Comparison of ENCODE assay signal across 22 mouse cellular contexts in the genomic region with DNA sequence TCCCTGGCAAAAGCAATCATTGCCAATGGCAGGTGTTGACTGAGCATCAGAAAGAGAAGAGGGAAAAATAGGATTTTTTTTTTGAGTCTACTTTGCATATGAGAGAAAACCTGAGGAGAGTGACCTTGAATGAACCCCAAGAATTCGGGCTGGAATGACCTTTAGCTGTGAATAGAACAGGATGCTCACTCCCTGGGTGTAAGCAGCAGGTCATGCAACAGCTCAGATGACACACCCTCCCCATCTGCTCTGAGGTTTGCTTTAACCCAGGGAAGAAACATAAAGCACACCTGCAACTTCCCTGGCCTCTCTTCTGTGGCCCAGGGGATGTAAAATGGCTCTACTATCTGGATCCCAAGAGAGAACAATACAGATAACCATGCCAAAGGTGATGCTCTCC.
"Had no signal": no experiment of that assay in that cellular context is flagged by ENCODE, and none has a peak within 500 bp of the region (broad histone marks: within the 10 kb centered on the region; RNA-seq: fewer than 3 reads in every experiment).

No protein-coding gene starts in this region.

- ATAC-seq: intestine, postnatal 0 days; liver, postnatal 0 days; lung, postnatal 0 days had no signal

- H3K27ac ChIP-seq: kidney, postnatal 0 days; limb, embryonic 12.5 days; limb, embryonic 15.5 days; liver, embryonic 14.5 days; macrophage; midbrain, embryonic 10.5 days; stomach, postnatal 0 days had no signal

- H3K4me3 ChIP-seq: layer of hippocampus, adult 2 months; limb, embryonic 12.5 days; limb, embryonic 15.5 days; midbrain, embryonic 10.5 days had no signal

- DNase-seq: kidney, adult 2 months; kidney, postnatal 25 days; layer of hippocampus, adult 9-11 months; liver, postnatal 0 days; lung, embryonic 14.5 days; midbrain, embryonic 14.5 days; retina, postnatal 1 day; right cerebral cortex, postnatal 25 days; spleen, adult 18-20 months; thymus, adult 2 months; thymus, postnatal 14 days; thymus, postnatal 4 days had no signal
